Mouse (Mus musculus): ENCODE measurements around the gene Krt26. TPM values are rescaled to one million over a fixed set of nuclear protein-coding genes. Genes with fewer than 3 reads are reported as not detected.

Krt26 gene
- polyA plus RNA-seq, 1 experiment from 2014 or later: not detected

DNA sequence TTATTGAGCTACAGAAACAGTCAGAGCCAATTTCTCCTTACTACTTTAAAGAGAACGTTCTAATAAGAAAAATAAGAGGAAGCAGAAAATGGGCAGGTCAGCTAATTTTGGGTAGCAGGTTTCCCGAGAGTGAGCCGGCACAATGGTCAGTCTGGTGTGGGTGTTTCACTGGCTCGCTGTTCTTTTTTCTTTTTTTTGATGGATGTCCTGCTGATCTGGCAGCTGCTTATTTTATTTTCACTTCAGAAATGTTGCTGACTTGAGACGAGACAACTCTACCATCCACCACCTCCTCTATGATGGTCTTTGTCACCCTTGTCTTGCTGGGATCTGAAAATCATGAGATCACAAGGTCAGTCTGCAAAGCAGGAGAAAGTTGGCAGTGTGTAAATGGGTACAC lies 57.8 kb downstream of the Krt26 start:
- H3K27me3 ChIP-seq (replicated peaks; ENCODE audit: control insufficient read depth, insufficient read depth, low read length): 0 out of 2 replicates have a peak, but pooled peaks cover 3% of the 10 kb centered on the region
- no peak for TF ChIP-seq CTCF (IDR thresholded peaks at IDR 0.05; ENCODE audit: low read depth)
- H3K4me1 ChIP-seq (replicated peaks; ENCODE audit: control insufficient read depth, insufficient read depth, low read length): no peaks in the 10 kb centered on the region
- H3K27ac ChIP-seq (ENCODE audit: low read depth, low read length): no peak overlapping the region
- H3K36me3 ChIP-seq (ENCODE audit: control insufficient read depth, insufficient read depth): no peaks in the 10 kb centered on the region
- WGBS: 75% methylated on average over 5 of the region's 5 CpGs
- H3K9me3 ChIP-seq (ENCODE audit: control insufficient read depth): no peaks in the 10 kb centered on the region
- no peak overlapping the region for H3K4me3 ChIP-seq (ENCODE audit: low read depth, low read length)
- no peak for ATAC-seq
- no peak overlapping the region for H3K9ac ChIP-seq (ENCODE audit: low read depth, low read length)
- H3K4me2 ChIP-seq (replicated peaks; ENCODE audit: low read depth): no peak overlapping the region

Other genes starting within 250 kb of the Krt26 start
- 0.39 and 0.53 TPM in 2 replicates for gene Tns4, start 248.7 kb downstream of the Krt26 start, polyA plus RNA-seq (2015; fragmentation: Nextera tagmentation; extraction: Ambion mirVana)
- 0.14 TPM in 1 of 2 replicates, not detected in the other for gene Ccr7, start 182.9 kb downstream of the Krt26 start, polyA plus RNA-seq (2015; fragmentation: Nextera tagmentation; extraction: Ambion mirVana)
- 73.1 and 80.0 TPM in 2 replicates for gene Smarce1, start 106.9 kb downstream of the Krt26 start, polyA plus RNA-seq (2015; fragmentation: Nextera tagmentation; extraction: Ambion mirVana)
- gene Krt222, start 93.9 kb downstream of the Krt26 start, polyA plus RNA-seq (2015; fragmentation: Nextera tagmentation; extraction: Ambion mirVana): 0.42 and 0.61 TPM in 2 replicates
- 0.08 TPM in 1 of 2 replicates, not detected in the other for gene Krt24, start 52.7 kb downstream of the Krt26 start, polyA plus RNA-seq (2015; fragmentation: Nextera tagmentation; extraction: Ambion mirVana)
- gene Krt25, start 15.0 kb downstream of the Krt26 start, polyA plus RNA-seq (2015; fragmentation: Nextera tagmentation; extraction: Ambion mirVana): 0.26 and 0.52 TPM in 2 replicates
- gene Krt27, start 13.1 kb upstream of the Krt26 start, polyA plus RNA-seq (2015; fragmentation: Nextera tagmentation; extraction: Ambion mirVana): not detected in 2 replicates
- gene Krt28, start 36.9 kb upstream of the Krt26 start, polyA plus RNA-seq (2015; fragmentation: Nextera tagmentation; extraction: Ambion mirVana): not detected in 2 replicates
- gene Krt10, start 51.4 kb upstream of the Krt26 start, polyA plus RNA-seq (2015; fragmentation: Nextera tagmentation; extraction: Ambion mirVana): 13.6 and 14.5 TPM in 2 replicates
- 0.07 and 0.10 TPM in 2 replicates for gene Krt12, start 84.3 kb upstream of the Krt26 start, polyA plus RNA-seq (2015; fragmentation: Nextera tagmentation; extraction: Ambion mirVana)
- 166 and 189 TPM in 2 replicates for gene Krt20, start 100.2 kb upstream of the Krt26 start, polyA plus RNA-seq (2015; fragmentation: Nextera tagmentation; extraction: Ambion mirVana)
- gene Krt23, start 155.2 kb upstream of the Krt26 start, polyA plus RNA-seq (2015; fragmentation: Nextera tagmentation; extraction: Ambion mirVana): 8.0 and 9.9 TPM in 2 replicates
- not detected in 2 replicates for gene Krt39, start 183.4 kb upstream of the Krt26 start, polyA plus RNA-seq (2015; fragmentation: Nextera tagmentation; extraction: Ambion mirVana)
- not detected in 2 replicates for gene Krt40, start 205.2 kb upstream of the Krt26 start, polyA plus RNA-seq (2015; fragmentation: Nextera tagmentation; extraction: Ambion mirVana)
- gene Krtap3-3, start 212.9 kb upstream of the Krt26 start, polyA plus RNA-seq (2015; fragmentation: Nextera tagmentation; extraction: Ambion mirVana): not detected in 2 replicates
- not detected in 2 replicates for gene Krtap3-2, start 218.9 kb upstream of the Krt26 start, polyA plus RNA-seq (2015; fragmentation: Nextera tagmentation; extraction: Ambion mirVana)
- gene Gm11939, start 221.5 kb upstream of the Krt26 start, polyA plus RNA-seq (2015; fragmentation: Nextera tagmentation; extraction: Ambion mirVana): not detected in 2 replicates
- 3.4 and 4.2 TPM in 2 replicates for gene Krtap3-1, start 228.7 kb upstream of the Krt26 start, polyA plus RNA-seq (2015; fragmentation: Nextera tagmentation; extraction: Ambion mirVana)
- not detected in 2 replicates for gene Krtap1-5, start 243.1 kb upstream of the Krt26 start, polyA plus RNA-seq (2015; fragmentation: Nextera tagmentation; extraction: Ambion mirVana)
- not detected in 2 replicates for gene Krtap1-4, start 245.7 kb upstream of the Krt26 start, polyA plus RNA-seq (2015; fragmentation: Nextera tagmentation; extraction: Ambion mirVana)

All from intestine, postnatal 0 days (tissue).